Comparison of ENCODE assay signal across 10 mouse cellular contexts in the genomic region with DNA sequence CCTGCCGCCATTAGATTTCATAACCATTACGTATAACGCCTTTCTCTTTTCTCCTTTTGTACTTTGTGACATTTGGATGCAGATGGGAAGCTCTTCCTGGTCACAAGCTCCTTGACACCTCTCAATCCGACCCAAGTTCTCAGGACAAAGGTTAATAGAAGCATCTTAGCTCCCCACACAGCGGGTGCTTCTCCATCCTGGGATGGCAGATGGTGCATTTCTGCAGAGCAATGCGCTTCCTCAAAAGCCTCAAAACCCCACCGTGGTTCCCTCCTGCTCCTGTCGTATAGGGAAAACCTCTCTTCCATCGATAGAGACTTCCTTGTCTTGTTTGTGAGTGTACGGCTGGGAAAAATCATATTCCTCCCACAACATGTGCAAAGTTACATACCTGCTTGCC. TPM values are rescaled to one million over a fixed set of nuclear protein-coding genes. Genes with fewer than 3 reads are reported as not detected.
DNase-seq lines count a peak whose midpoint lies in the region; ATAC-seq and TF ChIP-seq lines count a peak whose summit lies in the region.
"Had no signal": no experiment of that assay in that cellular context is flagged by ENCODE, and none has a peak within 500 bp of the region (broad histone marks: within the 10 kb centered on the region; RNA-seq: fewer than 3 reads in every experiment).

No protein-coding gene starts in this region.

- no peak for TF ChIP-seq EP300 in stomach, postnatal 0 days (optimal IDR thresholded peaks at IDR 0.05)

- H3K4me2 ChIP-seq in liver, embryonic 12.5 days: peak overlapping the region; percentile 79
- peak overlapping the region; percentile 23; the same call in 1 of the 2 replicates for H3K4me2 ChIP-seq in stomach, postnatal 0 days (replicated peaks; ENCODE audit: low read depth)

- DNase-seq in cerebellum, postnatal 10 days: peak; percentile 27 to 56
- DNase-seq in retina, embryonic 14.5 days (ENCODE audit: low spot score): peak; percentile 7
- no peak for DNase-seq in retina, postnatal 1 day
- no peak for DNase-seq in stomach, postnatal 0 days (ENCODE audit: low spot score)
- no peak for DNase-seq in embryo, embryonic 9.5 days (ENCODE audit: extremely low spot score)
- DNase-seq: adrenal gland, postnatal 25 days had no signal

- no peaks in the 10 kb centered on the region for H3K9me3 ChIP-seq in liver, embryonic 12.5 days (replicated peaks)
- H3K9me3 ChIP-seq in stomach, postnatal 0 days (ENCODE audit: control insufficient read depth, low read length): no peaks in the 10 kb centered on the region

- peak overlapping the region; percentile 97 for H3K27ac ChIP-seq in liver, embryonic 12.5 days
- no peak overlapping the region for H3K27ac ChIP-seq in stomach, postnatal 0 days (replicated peaks)

- TF ChIP-seq CTCF in stomach, postnatal 0 days (IDR thresholded peaks at IDR 0.05; ENCODE audit: low read depth): no peak

- no peak for ATAC-seq in cerebellum, adult (ENCODE audit: insufficient number of reproducible peaks, low FRiP score, low TSS enrichment)
- no peak for ATAC-seq in liver, embryonic 12.5 days
- no peak for ATAC-seq in stomach, postnatal 0 days (ENCODE audit: low FRiP score, low TSS enrichment)
- ATAC-seq in inflammation-experienced regulatory T-cells, adult 6 months: no peak

- no peaks in the 10 kb centered on the region for H3K27me3 ChIP-seq in liver, embryonic 12.5 days (replicated peaks)
- H3K27me3 ChIP-seq in stomach, postnatal 0 days (ENCODE audit: control insufficient read depth, insufficient read depth, low read length): no peaks in the 10 kb centered on the region

- H3K9ac ChIP-seq in liver, embryonic 12.5 days: peak overlapping the region; percentile 96
- H3K9ac ChIP-seq in stomach, postnatal 0 days (ENCODE audit: low read length): no peak overlapping the region

- WGBS in liver, embryonic 12.5 days (ENCODE audit: insufficient replicate concordance): 34% methylated on average over 10 of the region's 10 CpGs
- 45% methylated on average over 10 of the region's 10 CpGs for WGBS in stomach, postnatal 0 days

- H3K36me3 ChIP-seq in liver, embryonic 12.5 days: peaks cover 26% of the 10 kb centered on the region
- no peaks in the 10 kb centered on the region for H3K36me3 ChIP-seq in stomach, postnatal 0 days (ENCODE audit: control insufficient read depth, insufficient read depth, low read length)

- H3K4me1 ChIP-seq in liver, embryonic 12.5 days: peaks cover 54% of the 10 kb centered on the region
- H3K4me1 ChIP-seq in stomach, postnatal 0 days (replicated peaks; ENCODE audit: control insufficient read depth, insufficient read depth): peaks cover 7% of the 10 kb centered on the region; the same call in 1 of the 2 replicates

- H3K4me3 ChIP-seq in liver, embryonic 12.5 days: peak overlapping the region; percentile 78
- no peak overlapping the region for H3K4me3 ChIP-seq in stomach, postnatal 0 days (ENCODE audit: low read depth, low read length)

RNA-seq across cellular contexts. Expression of a gene that starts 1.8 kb away (rescaled TPM):
- polyA plus RNA-seq in liver, embryonic 12.5 days (2016; fragmentation: Nextera tagmentation; extraction: Ambion mirVana): 64.6 and 68.3 TPM in 2 replicates
- 52.8 and 55.8 TPM in 2 replicates for polyA plus RNA-seq in stomach, postnatal 0 days (2015; fragmentation: Nextera tagmentation; extraction: Ambion mirVana)
- 10 to 100 TPM; 44.2 to 63.1 (median 54.6) TPM for polyA plus RNA-seq in inflammation-experienced regulatory T-cells, adult 6 months (2017; shearing (Covaris generic))

RNA-seq across cellular contexts. Expression of a gene that starts 1.9 kb away (rescaled TPM):
- polyA plus RNA-seq in liver, embryonic 12.5 days (2016; fragmentation: Nextera tagmentation; extraction: Ambion mirVana): 51.5 TPM in 2 replicates
- 12.4 and 13.8 TPM in 2 replicates for polyA plus RNA-seq in stomach, postnatal 0 days (2015; fragmentation: Nextera tagmentation; extraction: Ambion mirVana)
- polyA plus RNA-seq in inflammation-experienced regulatory T-cells, adult 6 months (2017; shearing (Covaris generic)): 10 to 100 TPM; 26.1 to 38.9 (median 33.8) TPM

RNA-seq across cellular contexts. Expression of a gene that starts 50.0 kb away (rescaled TPM):
- polyA plus RNA-seq in liver, embryonic 12.5 days (2016; fragmentation: Nextera tagmentation; extraction: Ambion mirVana): 1.8 and 3.4 TPM in 2 replicates
- polyA plus RNA-seq in stomach, postnatal 0 days (2015; fragmentation: Nextera tagmentation; extraction: Ambion mirVana): 3.2 and 3.6 TPM in 2 replicates
- polyA plus RNA-seq in inflammation-experienced regulatory T-cells, adult 6 months (2017; shearing (Covaris generic)): 10 to 100 TPM in 2 of 3 experiments, 1 to 10 TPM in 1; 8.4 to 27.2 (median 23.6) TPM
- polyA plus RNA-seq: gonadal fat pad, adult 2 months had no signal

RNA-seq across cellular contexts. Expression of a gene that starts 55.1 kb away (rescaled TPM):
- polyA plus RNA-seq in liver, embryonic 12.5 days (2016; fragmentation: Nextera tagmentation; extraction: Ambion mirVana): 9.7 and 11.1 TPM in 2 replicates
- polyA plus RNA-seq in stomach, postnatal 0 days (2015; fragmentation: Nextera tagmentation; extraction: Ambion mirVana): 6.1 and 7.6 TPM in 2 replicates
- 10 to 100 TPM; 18.6 to 33.2 (median 31.2) TPM for polyA plus RNA-seq in inflammation-experienced regulatory T-cells, adult 6 months (2017; shearing (Covaris generic))

RNA-seq across cellular contexts. Expression of a gene that starts 55.5 kb away (rescaled TPM):
- polyA plus RNA-seq in liver, embryonic 12.5 days (2016; fragmentation: Nextera tagmentation; extraction: Ambion mirVana): 32.9 and 33.3 TPM in 2 replicates
- polyA plus RNA-seq in stomach, postnatal 0 days (2015; fragmentation: Nextera tagmentation; extraction: Ambion mirVana): 11.1 and 12.0 TPM in 2 replicates
- polyA plus RNA-seq in inflammation-experienced regulatory T-cells, adult 6 months (2017; shearing (Covaris generic)): 1 to 10 TPM; 9.0 to 9.7 (median 9.2) TPM

Comparison
In these comparisons a context has a peak if more than half of its experiments do, and no peak if none do; other contexts are left out.
1. DNase-seq: peak in cerebellum, postnatal 10 days (2 of 2) and retina, embryonic 14.5 days (single experiment); none in retina, postnatal 1 day (single experiment), stomach, postnatal 0 days (single experiment) and embryo, embryonic 9.5 days (single experiment).